Mouse (Mus musculus) bone marrow, adult 2 months (tissue): ENCODE results near the gene Hoxa3.

Experiments used
- CTCF ChIP-seq: fragments of 200-500 bp; IDR thresholded peaks from 2 replicates; pipeline ENCODE4 v1.5.1; 2011; ENCODE audit warnings: low read length, control low read depth; ENCODE audit not compliant: control insufficient read depth, insufficient read depth
- POLR2A ChIP-seq: fragments of 200-500 bp; IDR thresholded peaks from 2 replicates; pipeline ENCODE4 v1.6.1; 2011; ENCODE audit warnings: low read depth, mild to moderate bottlenecking, control low read depth, low read length, borderline replicate concordance; ENCODE audit not compliant: control insufficient read depth

- TF ChIP-seq CTCF: no peak
- no peak for TF ChIP-seq POLR2A
Observed at GRCm38 (mm10) chr6:52212556-52213118, 499 bp downstream of the Hoxa3 start.
